Mouse (Mus musculus): Measurements from ENCODE around the gene Rgs6. TPM values are rescaled to one million over a fixed set of nuclear protein-coding genes. Genes with fewer than 3 reads are reported as not detected.

The Rgs6 gene
- polyA plus RNA-seq, 1 experiment: 0.14 TPM

DNA sequence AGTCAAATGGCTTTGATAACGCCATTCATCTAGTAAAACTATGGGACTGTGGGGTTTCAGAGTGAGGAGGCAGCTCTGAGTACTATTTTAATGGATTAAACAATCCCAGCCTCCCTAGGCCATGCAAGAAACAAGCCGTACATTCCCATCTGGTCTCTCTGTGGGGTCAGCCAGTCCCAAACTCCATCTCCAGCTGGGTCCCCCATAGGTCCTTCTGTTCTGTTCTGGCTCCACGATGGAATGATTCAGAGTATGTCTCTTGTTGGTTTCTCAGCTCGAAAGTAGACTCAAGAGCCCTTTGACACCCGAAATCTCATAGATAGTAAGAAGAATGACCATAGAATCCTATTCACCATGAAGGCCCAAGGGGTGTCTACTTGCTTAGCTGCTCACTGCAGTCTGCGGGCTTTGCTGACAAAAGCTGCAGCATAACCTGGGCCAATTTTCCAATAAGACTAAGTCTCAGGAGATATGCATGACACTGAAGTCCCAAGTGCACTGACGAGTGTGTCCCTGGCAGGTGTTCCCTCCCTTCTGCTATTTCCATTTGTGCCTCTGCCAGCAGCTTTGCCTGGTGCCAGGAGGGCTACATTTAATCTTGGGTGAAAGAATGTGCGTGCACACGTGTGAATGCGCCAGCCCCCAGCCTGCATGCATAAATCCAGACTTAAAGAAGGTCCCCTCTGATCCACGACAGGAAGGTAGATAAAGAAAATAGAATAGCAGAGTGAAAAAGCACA is 522.0 kb downstream of the Rgs6 start:
- H3K4me1 ChIP-seq (ENCODE audit: control insufficient read depth, insufficient read depth, insufficient read length): no peaks in the 10 kb centered on the region
- no peaks in the 10 kb centered on the region for H3K36me3 ChIP-seq (ENCODE audit: control insufficient read depth, insufficient read depth, low read length)
- WGBS: 89% methylated on average over 11 of the region's 11 CpGs
- no peak overlapping the region for H3K27ac ChIP-seq (ENCODE audit: insufficient read depth, low read length)
- DNase-seq (ENCODE audit: low read depth in 1 of 2, low spot score in 2 of 2): no peak
- no peak overlapping the region for H3K4me3 ChIP-seq (ENCODE audit: extremely low read depth, insufficient read depth, insufficient read length)
- TF ChIP-seq POLR2A (IDR thresholded peaks at IDR 0.05; ENCODE audit: low read depth, low read length) (no peak), CTCF (IDR thresholded peaks at IDR 0.05; ENCODE audit: extremely low read depth, insufficient read depth, insufficient read length, insufficient replicate concordance) (no peak)
- H3K27me3 ChIP-seq (ENCODE audit: control insufficient read depth, insufficient read depth, low read length): no peaks in the 10 kb centered on the region

DNA sequence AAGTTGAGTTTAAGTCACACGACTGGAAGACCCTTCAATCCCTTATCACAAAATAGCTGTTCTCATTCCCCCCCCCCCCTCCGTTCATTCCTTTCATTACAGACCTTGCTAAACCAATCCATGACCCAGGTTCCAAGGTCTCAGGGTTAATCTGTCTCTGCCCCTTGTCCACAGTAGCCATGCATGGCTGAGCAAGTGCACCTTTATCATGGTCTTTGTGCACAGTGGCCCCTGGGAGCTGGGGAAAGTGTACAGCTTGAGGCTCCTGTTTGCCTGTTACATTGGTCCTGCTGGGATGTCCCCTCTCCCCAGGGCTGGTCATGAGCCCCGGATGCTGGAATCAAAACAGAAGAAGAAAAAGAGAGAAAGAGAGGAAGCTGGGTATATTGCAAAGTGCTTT is 522.6 kb downstream of the Rgs6 start:
- Histone ChIP-seq H3K36me3 (ENCODE audit: control insufficient read depth, insufficient read depth, low read length) (no peaks in the 10 kb centered on the region), H3K4me1 (ENCODE audit: control insufficient read depth, insufficient read depth, insufficient read length) (no peaks in the 10 kb centered on the region), H3K27me3 (ENCODE audit: control insufficient read depth, insufficient read depth, low read length) (no peaks in the 10 kb centered on the region), H3K27ac (ENCODE audit: insufficient read depth, low read length) (no peak overlapping the region), H3K4me3 (ENCODE audit: extremely low read depth, insufficient read depth, insufficient read length) (no peak overlapping the region)
- no peak for DNase-seq (ENCODE audit: low read depth in 1 of 2, low spot score in 2 of 2)
- 77% methylated on average over 3 of the region's 3 CpGs for WGBS
- no peak for TF ChIP-seq POLR2A (IDR thresholded peaks at IDR 0.05; ENCODE audit: low read depth, low read length)
- TF ChIP-seq CTCF (IDR thresholded peaks at IDR 0.05; ENCODE audit: extremely low read depth, insufficient read depth, insufficient read length, insufficient replicate concordance): no peak

DNA sequence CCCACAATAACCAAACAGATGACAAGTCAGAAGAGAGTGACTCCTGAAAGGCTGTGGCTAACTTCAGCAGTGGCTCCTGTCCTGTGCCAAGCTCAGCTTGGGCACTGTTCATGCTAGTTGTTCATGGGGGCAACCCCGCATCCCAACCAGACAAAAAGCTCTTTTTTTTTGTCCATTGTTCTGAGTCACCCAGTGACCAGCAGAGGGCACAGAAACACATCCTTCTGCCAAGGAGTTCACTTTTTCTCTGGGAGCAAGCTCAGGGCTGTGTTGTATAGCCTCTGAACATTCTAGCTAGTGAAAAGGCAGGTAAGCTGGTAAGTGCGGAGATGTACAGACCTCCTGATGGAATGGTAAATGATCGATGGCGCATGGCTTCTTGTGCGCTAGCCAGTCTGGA is 524.2 kb downstream of the Rgs6 start:
- Histone ChIP-seq H3K4me1 (ENCODE audit: control insufficient read depth, insufficient read depth, insufficient read length) (no peaks in the 10 kb centered on the region), H3K27me3 (ENCODE audit: control insufficient read depth, insufficient read depth, low read length) (no peaks in the 10 kb centered on the region), H3K27ac (ENCODE audit: insufficient read depth, low read length) (no peak overlapping the region), H3K4me3 (ENCODE audit: extremely low read depth, insufficient read depth, insufficient read length) (no peak overlapping the region), H3K36me3 (ENCODE audit: control insufficient read depth, insufficient read depth, low read length) (no peaks in the 10 kb centered on the region)
- no peak for DNase-seq (ENCODE audit: low read depth in 1 of 2, low spot score in 2 of 2)
- WGBS: 85% methylated on average over 5 of the region's 5 CpGs
- no peak for TF ChIP-seq POLR2A (IDR thresholded peaks at IDR 0.05; ENCODE audit: low read depth, low read length)

DNA sequence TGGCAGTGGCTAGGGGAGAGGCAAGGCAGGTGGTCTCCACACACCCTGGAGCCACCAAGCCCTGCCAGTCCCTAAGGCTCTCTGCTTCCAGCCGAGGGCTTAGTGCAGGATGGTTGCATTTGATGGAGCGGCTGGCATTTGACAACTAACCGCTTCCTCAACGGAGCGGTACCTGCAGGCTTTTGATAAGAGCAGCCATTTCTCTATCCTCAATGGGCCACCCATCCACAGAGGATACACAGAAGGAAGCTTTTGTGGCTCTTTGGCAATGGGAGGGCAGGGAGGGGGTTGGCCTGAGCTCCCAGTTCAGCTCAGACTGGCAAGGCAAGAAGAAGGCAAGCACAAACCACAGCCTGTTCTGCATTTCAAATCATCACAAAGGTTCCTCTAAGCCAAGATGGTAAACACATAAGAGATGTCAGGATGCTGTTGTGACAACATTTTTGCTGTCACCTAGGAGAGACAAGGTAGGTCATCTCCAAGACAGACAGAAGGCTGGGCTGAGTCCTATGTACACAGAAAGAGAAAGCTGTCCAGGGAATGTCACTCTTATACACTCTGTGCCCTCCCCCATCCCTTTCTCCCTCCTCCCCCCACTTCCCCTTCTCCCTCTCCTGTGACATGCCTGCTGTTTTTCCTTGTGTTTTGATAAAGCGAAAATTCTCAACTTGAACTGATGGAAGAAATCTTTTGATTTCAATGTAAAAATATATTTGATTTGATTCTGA is 525.0 kb downstream of the Rgs6 start:
- WGBS: 45% methylated on average over 6 of the region's 6 CpGs
- no peaks in the 10 kb centered on the region for H3K4me1 ChIP-seq (ENCODE audit: control insufficient read depth, insufficient read depth, insufficient read length)
- no peaks in the 10 kb centered on the region for H3K27me3 ChIP-seq (ENCODE audit: control insufficient read depth, insufficient read depth, low read length)
- DNase-seq (ENCODE audit: low read depth in 1 of 2, low spot score in 2 of 2): no peak
- TF ChIP-seq POLR2A (IDR thresholded peaks at IDR 0.05; ENCODE audit: low read depth, low read length) (no peak), CTCF (IDR thresholded peaks at IDR 0.05; ENCODE audit: extremely low read depth, insufficient read depth, insufficient read length, insufficient replicate concordance) (no peak)
- H3K27ac ChIP-seq (ENCODE audit: insufficient read depth, low read length): peak overlapping the region; percentile 18; the same call in 1 of the 2 replicates
- no peaks in the 10 kb centered on the region for H3K36me3 ChIP-seq (ENCODE audit: control insufficient read depth, insufficient read depth, low read length)
- no peak overlapping the region for H3K4me3 ChIP-seq (ENCODE audit: extremely low read depth, insufficient read depth, insufficient read length)

DNA sequence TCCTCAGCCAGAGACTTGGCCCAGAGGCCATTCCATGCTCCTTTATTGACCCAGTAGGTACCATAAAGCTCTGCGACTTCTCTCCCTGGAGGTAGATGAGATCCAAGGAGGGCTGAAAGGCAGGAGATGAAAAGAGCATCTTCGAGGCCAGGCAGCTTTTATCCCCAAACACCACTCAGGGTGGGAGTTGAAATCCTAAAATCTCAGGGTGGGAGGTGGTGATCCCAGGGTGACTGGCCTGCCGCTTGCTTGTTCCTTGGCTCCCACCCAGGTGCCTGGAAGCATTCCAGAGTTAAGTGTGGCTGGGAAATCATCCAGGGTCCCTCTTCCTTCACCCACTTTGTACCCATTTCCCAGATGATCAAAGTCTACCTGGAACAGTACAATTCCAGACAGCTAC is 525.9 kb downstream of the Rgs6 start:
- WGBS: 56% methylated on average over 3 of the region's 3 CpGs

DNA sequence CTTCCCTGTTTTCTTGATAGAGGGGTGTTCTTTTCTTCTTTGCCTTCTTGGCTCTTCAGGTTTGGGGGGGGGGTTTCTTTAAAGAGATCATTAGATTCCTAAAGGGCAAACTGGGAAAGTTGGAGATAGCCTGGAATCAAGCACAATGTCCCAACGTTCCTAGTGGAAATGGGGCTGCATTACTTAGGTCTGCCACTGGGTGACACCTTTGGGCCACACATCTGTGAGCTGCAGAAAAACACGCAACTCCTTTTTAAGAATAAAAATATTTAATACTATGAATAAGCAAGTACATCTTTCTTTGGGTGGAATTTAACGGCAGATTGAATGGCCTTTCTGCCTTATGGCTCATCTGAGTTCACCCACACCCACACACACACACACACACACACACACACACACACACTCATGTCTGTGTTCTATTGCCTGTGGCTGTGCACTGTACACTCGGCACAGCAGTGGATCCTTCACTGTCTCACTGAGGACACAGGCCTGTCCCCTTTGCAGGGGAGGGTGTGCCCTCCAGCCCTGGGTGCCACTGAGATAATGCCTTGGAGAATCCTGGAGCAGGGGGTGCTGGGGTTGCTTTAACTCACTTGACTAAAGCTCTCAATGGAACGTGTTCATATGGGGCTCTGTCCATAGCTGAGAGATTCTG is 526.4 kb downstream of the Rgs6 start:
- H3K4me1 ChIP-seq (ENCODE audit: control insufficient read depth, insufficient read depth, insufficient read length): no peaks in the 10 kb centered on the region
- no peak for DNase-seq (ENCODE audit: low read depth in 1 of 2, low spot score in 2 of 2)
- H3K36me3 ChIP-seq (ENCODE audit: control insufficient read depth, insufficient read depth, low read length): no peaks in the 10 kb centered on the region
- WGBS: 39% methylated on average over 5 of the region's 5 CpGs
- H3K27me3 ChIP-seq (ENCODE audit: control insufficient read depth, insufficient read depth, low read length): no peaks in the 10 kb centered on the region
- TF ChIP-seq POLR2A (IDR thresholded peaks at IDR 0.05; ENCODE audit: low read depth, low read length) (no peak), CTCF (IDR thresholded peaks at IDR 0.05; ENCODE audit: extremely low read depth, insufficient read depth, insufficient read length, insufficient replicate concordance) (peak; percentile 40; the same call in 1 of the 2 replicates)
- H3K4me3 ChIP-seq (ENCODE audit: extremely low read depth, insufficient read depth, insufficient read length): no peak overlapping the region
- no peak overlapping the region for H3K27ac ChIP-seq (ENCODE audit: insufficient read depth, low read length)

More for the DNA sequence above, 525.9 kb downstream of the Rgs6 start:
- no peak for DNase-seq (ENCODE audit: low read depth in 1 of 2, low spot score in 2 of 2)
- Histone ChIP-seq H3K27ac (ENCODE audit: insufficient read depth, low read length) (no peak overlapping the region), H3K27me3 (ENCODE audit: control insufficient read depth, insufficient read depth, low read length) (no peaks in the 10 kb centered on the region), H3K4me3 (ENCODE audit: extremely low read depth, insufficient read depth, insufficient read length) (no peak overlapping the region), H3K36me3 (ENCODE audit: control insufficient read depth, insufficient read depth, low read length) (no peaks in the 10 kb centered on the region), H3K4me1 (ENCODE audit: control insufficient read depth, insufficient read depth, insufficient read length) (no peaks in the 10 kb centered on the region)
- TF ChIP-seq CTCF (IDR thresholded peaks at IDR 0.05; ENCODE audit: extremely low read depth, insufficient read depth, insufficient read length, insufficient replicate concordance) (no peak), POLR2A (IDR thresholded peaks at IDR 0.05; ENCODE audit: low read depth, low read length) (no peak)

All from spleen, adult 2 months (tissue).